Mouse (Mus musculus): ENCODE measurements at regions not wholly inside any gene's neighbourhood (a gene's known extent, or its start where the extent isn't known, plus 50 kb on each side); places are given as distances from the start of the nearest gene placed in this dataset.

- no peaks in the 10 kb centered on the region for H3K36me3 ChIP-seq (ENCODE audit: control insufficient read depth, insufficient read depth)
- 63% methylated on average over 3 of the region's 3 CpGs for WGBS (ENCODE audit: insufficient replicate concordance)
- H3K4me2 ChIP-seq (ENCODE audit: low read depth, low read length) = no peak overlapping the region
- no peaks in the 10 kb centered on the region for H3K4me1 ChIP-seq (ENCODE audit: control insufficient read depth, low read depth, low read length)
- H3K4me3 ChIP-seq (ENCODE audit: low read depth, low read length) = no peak overlapping the region
- H3K27me3 ChIP-seq (ENCODE audit: control insufficient read depth, insufficient read depth, low read depth, low read length) = no peaks in the 10 kb centered on the region
- no peaks in the 10 kb centered on the region for H3K9me3 ChIP-seq (replicated peaks; ENCODE audit: control insufficient read depth, low read length)
- no peak for ATAC-seq (ENCODE audit: low read depth)
- no peak overlapping the region for H3K9ac ChIP-seq (ENCODE audit: low read depth, low read length)
- H3K27ac ChIP-seq (ENCODE audit: low read length) = no peak overlapping the region
Observed at GRCm38 (mm10) chr2:174864657-174865056, 104.2 kb downstream of the Edn3 start.

- no peak for ATAC-seq (ENCODE audit: low read depth)
- 54% methylated on average over 8 of the region's 8 CpGs for WGBS (ENCODE audit: insufficient replicate concordance)
Observed at GRCm38 (mm10) chr2:174866546-174866945, 106.1 kb downstream of the Edn3 start.

GRCm38 (mm10) chr2:174867397-174867796 is 107.0 kb downstream of the Edn3 start:
- H3K27ac ChIP-seq (ENCODE audit: low read length) = no peak overlapping the region
- no peak for ATAC-seq (ENCODE audit: low read depth)
- H3K27me3 ChIP-seq (ENCODE audit: control insufficient read depth, insufficient read depth, low read depth, low read length) = no peaks in the 10 kb centered on the region
- no peaks in the 10 kb centered on the region for H3K4me1 ChIP-seq (ENCODE audit: control insufficient read depth, low read depth, low read length)
- no peak overlapping the region for H3K4me2 ChIP-seq (ENCODE audit: low read depth, low read length)
- H3K9ac ChIP-seq (ENCODE audit: low read depth, low read length) = no peak overlapping the region
- no peaks in the 10 kb centered on the region for H3K36me3 ChIP-seq (ENCODE audit: control insufficient read depth, insufficient read depth)
- 44% methylated on average over 5 of the region's 5 CpGs for WGBS (ENCODE audit: insufficient replicate concordance)
- no peak overlapping the region for H3K4me3 ChIP-seq (ENCODE audit: low read depth, low read length)
- H3K9me3 ChIP-seq (replicated peaks; ENCODE audit: control insufficient read depth, low read length) = no peaks in the 10 kb centered on the region

More at GRCm38 (mm10) chr2:174866546-174866945, 106.1 kb downstream of the Edn3 start:
- Histone ChIP-seq H3K4me1 (ENCODE audit: control insufficient read depth, low read depth, low read length) (no peaks in the 10 kb centered on the region), H3K36me3 (ENCODE audit: control insufficient read depth, insufficient read depth) (no peaks in the 10 kb centered on the region), H3K27ac (ENCODE audit: low read length) (no peak overlapping the region), H3K9ac (ENCODE audit: low read depth, low read length) (no peak overlapping the region), H3K9me3 (replicated peaks; ENCODE audit: control insufficient read depth, low read length) (no peaks in the 10 kb centered on the region), H3K4me2 (ENCODE audit: low read depth, low read length) (no peak overlapping the region), H3K27me3 (ENCODE audit: control insufficient read depth, insufficient read depth, low read depth, low read length) (no peaks in the 10 kb centered on the region), H3K4me3 (ENCODE audit: low read depth, low read length) (no peak overlapping the region)

GRCm38 (mm10) chr2:174868186-174868585 is 107.8 kb downstream of the Edn3 start:
- Histone ChIP-seq H3K4me3 (ENCODE audit: low read depth, low read length) (no peak overlapping the region), H3K27ac (ENCODE audit: low read length) (no peak overlapping the region), H3K9me3 (replicated peaks; ENCODE audit: control insufficient read depth, low read length) (no peaks in the 10 kb centered on the region), H3K4me2 (ENCODE audit: low read depth, low read length) (no peak overlapping the region), H3K9ac (ENCODE audit: low read depth, low read length) (no peak overlapping the region), H3K4me1 (ENCODE audit: control insufficient read depth, low read depth, low read length) (no peaks in the 10 kb centered on the region), H3K27me3 (ENCODE audit: control insufficient read depth, insufficient read depth, low read depth, low read length) (no peaks in the 10 kb centered on the region), H3K36me3 (ENCODE audit: control insufficient read depth, insufficient read depth) (no peaks in the 10 kb centered on the region)
- no peak for ATAC-seq (ENCODE audit: low read depth)
- 40% methylated on average over 3 of the region's 3 CpGs for whole genome bisulfite sequencing (ENCODE audit: insufficient replicate concordance)

GRCm38 (mm10) chr2:174868743-174869369 is 108.4 kb downstream of the Edn3 start:
- WGBS (ENCODE audit: insufficient replicate concordance) = 51% methylated on average over 8 of the region's 8 CpGs
- no peaks in the 10 kb centered on the region for H3K27me3 ChIP-seq (ENCODE audit: control insufficient read depth, insufficient read depth, low read depth, low read length)
- H3K4me2 ChIP-seq (ENCODE audit: low read depth, low read length) = no peak overlapping the region
- H3K36me3 ChIP-seq (ENCODE audit: control insufficient read depth, insufficient read depth) = no peaks in the 10 kb centered on the region
- no peak overlapping the region for H3K9ac ChIP-seq (ENCODE audit: low read depth, low read length)
- no peak for ATAC-seq (ENCODE audit: low read depth)
- no peak overlapping the region for H3K27ac ChIP-seq (ENCODE audit: low read length)
- no peaks in the 10 kb centered on the region for H3K9me3 ChIP-seq (replicated peaks; ENCODE audit: control insufficient read depth, low read length)
- no peak overlapping the region for H3K4me3 ChIP-seq (ENCODE audit: low read depth, low read length)
- no peaks in the 10 kb centered on the region for H3K4me1 ChIP-seq (ENCODE audit: control insufficient read depth, low read depth, low read length)

GRCm38 (mm10) chr2:174870284-174870683 is 109.9 kb downstream of the Edn3 start:
- no peak overlapping the region for H3K27ac ChIP-seq (ENCODE audit: low read length)
- no peak overlapping the region for H3K4me3 ChIP-seq (ENCODE audit: low read depth, low read length)
- H3K36me3 ChIP-seq (ENCODE audit: control insufficient read depth, insufficient read depth) = no peaks in the 10 kb centered on the region
- H3K9me3 ChIP-seq (replicated peaks; ENCODE audit: control insufficient read depth, low read length) = no peaks in the 10 kb centered on the region
- 61% methylated on average over 5 of the region's 5 CpGs for WGBS (ENCODE audit: insufficient replicate concordance)
- no peak overlapping the region for H3K4me2 ChIP-seq (ENCODE audit: low read depth, low read length)
- no peaks in the 10 kb centered on the region for H3K4me1 ChIP-seq (ENCODE audit: control insufficient read depth, low read depth, low read length)
- no peak for ATAC-seq (ENCODE audit: low read depth)
- no peak overlapping the region for H3K9ac ChIP-seq (ENCODE audit: low read depth, low read length)
- no peaks in the 10 kb centered on the region for H3K27me3 ChIP-seq (ENCODE audit: control insufficient read depth, insufficient read depth, low read depth, low read length)

- Histone ChIP-seq H3K9me3 (replicated peaks; ENCODE audit: control insufficient read depth, low read length) (no peaks in the 10 kb centered on the region), H3K4me1 (ENCODE audit: control insufficient read depth, low read depth, low read length) (no peaks in the 10 kb centered on the region), H3K4me2 (ENCODE audit: low read depth, low read length) (no peak overlapping the region), H3K27ac (ENCODE audit: low read length) (no peak overlapping the region), H3K9ac (ENCODE audit: low read depth, low read length) (no peak overlapping the region), H3K36me3 (ENCODE audit: control insufficient read depth, insufficient read depth) (no peaks in the 10 kb centered on the region), H3K4me3 (ENCODE audit: low read depth, low read length) (no peak overlapping the region), H3K27me3 (ENCODE audit: control insufficient read depth, insufficient read depth, low read depth, low read length) (no peaks in the 10 kb centered on the region)
- no peak for ATAC-seq (ENCODE audit: low read depth)
- WGBS (ENCODE audit: insufficient replicate concordance) = 46% methylated on average over 10 of the region's 10 CpGs
Observed at GRCm38 (mm10) chr2:174871225-174871624, 110.8 kb downstream of the Edn3 start.

GRCm38 (mm10) chr2:174871844-174872243 is 111.4 kb downstream of the Edn3 start:
- H3K36me3 ChIP-seq (ENCODE audit: control insufficient read depth, insufficient read depth) = no peaks in the 10 kb centered on the region
- no peak for ATAC-seq (ENCODE audit: low read depth)
- no peaks in the 10 kb centered on the region for H3K4me1 ChIP-seq (ENCODE audit: control insufficient read depth, low read depth, low read length)
- H3K9me3 ChIP-seq (replicated peaks; ENCODE audit: control insufficient read depth, low read length) = no peaks in the 10 kb centered on the region
- H3K9ac ChIP-seq (ENCODE audit: low read depth, low read length) = no peak overlapping the region
- no peak overlapping the region for H3K4me2 ChIP-seq (ENCODE audit: low read depth, low read length)
- WGBS (ENCODE audit: insufficient replicate concordance) = 52% methylated on average over 3 of the region's 3 CpGs
- H3K27ac ChIP-seq (ENCODE audit: low read length) = no peak overlapping the region
- no peak overlapping the region for H3K4me3 ChIP-seq (ENCODE audit: low read depth, low read length)
- no peaks in the 10 kb centered on the region for H3K27me3 ChIP-seq (ENCODE audit: control insufficient read depth, insufficient read depth, low read depth, low read length)

- Histone ChIP-seq H3K4me2 (ENCODE audit: low read depth, low read length) (no peak overlapping the region), H3K27ac (ENCODE audit: low read length) (no peak overlapping the region), H3K4me1 (ENCODE audit: control insufficient read depth, low read depth, low read length) (no peaks in the 10 kb centered on the region), H3K4me3 (ENCODE audit: low read depth, low read length) (no peak overlapping the region), H3K27me3 (ENCODE audit: control insufficient read depth, insufficient read depth, low read depth, low read length) (no peaks in the 10 kb centered on the region), H3K9me3 (replicated peaks; ENCODE audit: control insufficient read depth, low read length) (no peaks in the 10 kb centered on the region), H3K9ac (ENCODE audit: low read depth, low read length) (no peak overlapping the region), H3K36me3 (ENCODE audit: control insufficient read depth, insufficient read depth) (no peaks in the 10 kb centered on the region)
- no peak for ATAC-seq (ENCODE audit: low read depth)
- WGBS (ENCODE audit: insufficient replicate concordance) = 41% methylated on average over 5 of the region's 5 CpGs
Observed at GRCm38 (mm10) chr2:174876886-174877285, 116.5 kb downstream of the Edn3 start.

Data from liver, embryonic 16.5 days (tissue).